Mouse (Mus musculus) thymus, postnatal 36 days (tissue): ENCODE measurements around the gene Tead4.
A peak's percentile ranks its signal among the peaks of the same experiment; 100 is the strongest.
"Not testable (repeated sequence)": the region's sequence is repeated elsewhere in the genome, so short reads cannot be mapped to it uniquely, and the experiment has no call there.

Experiments used
- DNase-seq, 2 experiments: peaks; one replicate each; pipeline ENCODE4 v3.0.0; 2022; ENCODE audit warnings: mixed read lengths in 2 of 2

Gene Tead4

GRCm38 (mm10) chr6:128300134-128301001 is at the start of gene Tead4:
Gene Tead4 (minus strand): TSS chr6:128300823.
- DNase-seq, result peak in 1 of 2 experiments; percentile 11

- DNase-seq, result no peak
Measured at GRCm38 (mm10) chr6:128349711-128350110, 49.1 kb upstream of the Tead4 start.

GRCm38 (mm10) chr6:128346782-128347181 is 46.2 kb upstream of the Tead4 start:
- DNase-seq, result no peak

- DNase-seq, result no peak
Measured at GRCm38 (mm10) chr6:128345623-128346022, 45.0 kb upstream of the Tead4 start.

GRCm38 (mm10) chr6:128341956-128342723 is 41.5 kb upstream of the Tead4 start:
- no peak for DNase-seq

GRCm38 (mm10) chr6:128338876-128339275 is 38.3 kb upstream of the Tead4 start:
- DNase-seq, result no peak

- no peak for DNase-seq
Measured at GRCm38 (mm10) chr6:128337467-128337866, 36.8 kb upstream of the Tead4 start.

- peak; percentile 53 to 60 for DNase-seq
Measured at GRCm38 (mm10) chr6:128334397-128335124, 33.9 kb upstream of the Tead4 start.

GRCm38 (mm10) chr6:128318317-128318716 is 17.7 kb upstream of the Tead4 start:
- DNase-seq, result peak in 1 of 2 experiments; percentile 25

GRCm38 (mm10) chr6:128315597-128315996 is 15.0 kb upstream of the Tead4 start:
- no peak for DNase-seq

GRCm38 (mm10) chr6:128314796-128315195 is 14.2 kb upstream of the Tead4 start:
- no peak for DNase-seq

GRCm38 (mm10) chr6:128308311-128308710 is 7.7 kb upstream of the Tead4 start:
- peak; percentile 37 to 41 for DNase-seq

GRCm38 (mm10) chr6:128304801-128305200 is 4.2 kb upstream of the Tead4 start:
- no peak for DNase-seq

GRCm38 (mm10) chr6:128302640-128303039 is 2.0 kb upstream of the Tead4 start:
- not testable (repeated sequence) for DNase-seq

- DNase-seq, result no peak
Measured at GRCm38 (mm10) chr6:128301891-128302290, 1.3 kb upstream of the Tead4 start.

- DNase-seq, result no peak
Measured at GRCm38 (mm10) chr6:128301458-128301857, 835 bp upstream of the Tead4 start.

GRCm38 (mm10) chr6:128299292-128300133 is 1.1 kb downstream of the Tead4 start:
- no peak for DNase-seq

GRCm38 (mm10) chr6:128298246-128298645 is 2.4 kb downstream of the Tead4 start:
- no peak for DNase-seq

GRCm38 (mm10) chr6:128296750-128297393 is 3.8 kb downstream of the Tead4 start:
- no peak for DNase-seq

GRCm38 (mm10) chr6:128295876-128296749 is 4.5 kb downstream of the Tead4 start:
- DNase-seq, result no peak

GRCm38 (mm10) chr6:128291284-128291683 is 9.3 kb downstream of the Tead4 start:
- DNase-seq, result no peak
